Mouse (Mus musculus) ES-Bruce4 (cell line): ENCODE results near the gene Trmt5.

Experiments
- CTCF ChIP-seq: IDR thresholded peaks from one replicate; pipeline ENCODE4 v1.8.1; 2011; ENCODE audit warnings: low read depth, low read length
- EP300 ChIP-seq: IDR thresholded peaks from 2 replicates; pipeline ENCODE4 v1.6.1; 2011; ENCODE audit warnings: low read depth, low read length; ENCODE audit not compliant: insufficient read depth
- POLR2A ChIP-seq: IDR thresholded peaks from one replicate; pipeline ENCODE4 v1.8.1; 2011; ENCODE audit warnings: low read length; ENCODE audit not compliant: insufficient read depth

GRCm38 (mm10) chr12:73269933-73270332 is 16.6 kb downstream of the Trmt5 start:
- TF ChIP-seq POLR2A (no peak), CTCF (no peak), EP300 (no peak)
